Mouse (Mus musculus): Measurements from ENCODE around the gene P2rx4. TPM values are rescaled to one million over a fixed set of nuclear protein-coding genes. Genes with fewer than 3 reads are reported as not detected.

The P2rx4 gene
- polyA plus RNA-seq, 2 experiments = 12.2 to 19.9 TPM

- TF ChIP-seq EP300 (IDR thresholded peaks at IDR 0.05; ENCODE audit: low read depth) (0 out of 2 replicates have a peak, but pooled peaks have one; percentile 45), CTCF (IDR thresholded peaks at IDR 0.05; ENCODE audit: low read depth) (no peak)
- Histone ChIP-seq H3K4me3 (ENCODE audit: insufficient read depth in 1 of 2, low read depth in 2 of 2, low read length in 2 of 2) (peak overlapping the region; percentile 8 to 15; a peak in 2 of 4 replicates), H3K27ac (peak overlapping the region; percentile 24; the same call in 1 of the 2 replicates), H3K9ac (replicated peaks) (no peak overlapping the region; the same call in 1 of the 2 replicates), H3K4me1 (replicated peaks; ENCODE audit: control insufficient read depth in 2 of 2, insufficient read depth in 2 of 2, low read length in 1 of 2) (peaks cover 3 to 25% of the 10 kb centered on the region in 2 experiments; a peak in 3 of 4 replicates), H3K36me3 (replicated peaks; ENCODE audit: control insufficient read depth, insufficient read depth, low read depth) (no peaks in the 10 kb centered on the region), H3K9me3 (ENCODE audit: control insufficient read depth, low read length) (no peaks in the 10 kb centered on the region), H3K27me3 (ENCODE audit: control insufficient read depth, insufficient read depth, low read length) (no peaks in the 10 kb centered on the region), H3K4me2 (ENCODE audit: low read depth) (peak overlapping the region; percentile 54)
- peak; percentile 73 to 85 (median 81) for DNase-seq (ENCODE audit: low read depth in 3 of 3, low spot score in 3 of 3)
- WGBS (ENCODE audit: insufficient replicate concordance) = 52% methylated on average over 28 of the region's 28 CpGs
- ATAC-seq (ENCODE audit: insufficient read depth) = peak; percentile 82
Observed at GRCm38 (mm10) chr5:122774743-122775611, 67.6 kb downstream of the P2rx4 start.

GRCm38 (mm10) chr5:122775646-122776286, 68.4 kb downstream of the P2rx4 start:
- Histone ChIP-seq H3K36me3 (replicated peaks; ENCODE audit: control insufficient read depth, insufficient read depth, low read depth) (no peaks in the 10 kb centered on the region), H3K4me3 (ENCODE audit: insufficient read depth in 1 of 2, low read depth in 2 of 2, low read length in 2 of 2) (no peak overlapping the region), H3K4me1 (replicated peaks; ENCODE audit: control insufficient read depth in 2 of 2, insufficient read depth in 2 of 2, low read length in 1 of 2) (peaks cover 3 to 21% of the 10 kb centered on the region in 2 experiments; a peak in 3 of 4 replicates), H3K27ac (peak overlapping the region; percentile 24; the same call in 1 of the 2 replicates), H3K27me3 (ENCODE audit: control insufficient read depth, insufficient read depth, low read length) (no peaks in the 10 kb centered on the region), H3K9ac (replicated peaks) (no peak overlapping the region), H3K4me2 (ENCODE audit: low read depth) (peak overlapping the region; percentile 54), H3K9me3 (ENCODE audit: control insufficient read depth, low read length) (no peaks in the 10 kb centered on the region)
- TF ChIP-seq CTCF (IDR thresholded peaks at IDR 0.05; ENCODE audit: low read depth) (no peak), EP300 (IDR thresholded peaks at IDR 0.05; ENCODE audit: low read depth) (no peak)
- DNase-seq (ENCODE audit: low read depth in 3 of 3, low spot score in 3 of 3) (no peak), ATAC-seq (ENCODE audit: insufficient read depth) (no peak)
- 72% methylated on average over 14 of the region's 14 CpGs for WGBS (ENCODE audit: insufficient replicate concordance)

- Histone ChIP-seq H3K4me2 (ENCODE audit: low read depth) (no peak overlapping the region), H3K36me3 (replicated peaks; ENCODE audit: control insufficient read depth, insufficient read depth, low read depth) (no peaks in the 10 kb centered on the region), H3K27me3 (ENCODE audit: control insufficient read depth, insufficient read depth, low read length) (no peaks in the 10 kb centered on the region), H3K27ac (no peak overlapping the region), H3K4me3 (ENCODE audit: insufficient read depth in 1 of 2, low read depth in 2 of 2, low read length in 2 of 2) (no peak overlapping the region), H3K9ac (replicated peaks) (no peak overlapping the region), H3K9me3 (ENCODE audit: control insufficient read depth, low read length) (no peaks in the 10 kb centered on the region), H3K4me1 (replicated peaks; ENCODE audit: control insufficient read depth in 2 of 2, insufficient read depth in 2 of 2, low read length in 1 of 2) (peaks cover 3 to 18% of the 10 kb centered on the region in 2 experiments; a peak in 3 of 4 replicates)
- no peak for ATAC-seq (ENCODE audit: insufficient read depth)
- WGBS (ENCODE audit: insufficient replicate concordance) = 51% methylated on average over 2 of the region's 2 CpGs
- TF ChIP-seq CTCF (IDR thresholded peaks at IDR 0.05; ENCODE audit: low read depth) = no peak
- no peak for TF ChIP-seq EP300 (IDR thresholded peaks at IDR 0.05; ENCODE audit: low read depth)
- no peak for DNase-seq (ENCODE audit: low read depth in 3 of 3, low spot score in 3 of 3)
Observed at GRCm38 (mm10) chr5:122777322-122777721, 70.0 kb downstream of the P2rx4 start.

- 1% methylated on average over 54 of the region's 55 CpGs for WGBS (ENCODE audit: insufficient replicate concordance)
- Histone ChIP-seq H3K4me1 (replicated peaks; ENCODE audit: control insufficient read depth in 2 of 2, insufficient read depth in 2 of 2, low read length in 1 of 2) (peaks cover 3 to 18% of the 10 kb centered on the region in 2 experiments; a peak in 3 of 4 replicates), H3K27ac (no peak overlapping the region), H3K27me3 (ENCODE audit: control insufficient read depth, insufficient read depth, low read length) (no peaks in the 10 kb centered on the region), H3K36me3 (replicated peaks; ENCODE audit: control insufficient read depth, insufficient read depth, low read depth) (no peaks in the 10 kb centered on the region), H3K4me2 (ENCODE audit: low read depth) (peak overlapping the region; percentile 85), H3K9ac (replicated peaks) (peak overlapping the region; percentile 67), H3K9me3 (ENCODE audit: control insufficient read depth, low read length) (no peaks in the 10 kb centered on the region), H3K4me3 (ENCODE audit: insufficient read depth in 1 of 2, low read depth in 2 of 2, low read length in 2 of 2) (peak overlapping the region; percentile 64 to 68)
- no peak for DNase-seq (ENCODE audit: low read depth in 3 of 3, low spot score in 3 of 3)
- peak; percentile 45; the same call in 1 of the 2 replicates for ATAC-seq (ENCODE audit: insufficient read depth)
- TF ChIP-seq EP300 (IDR thresholded peaks at IDR 0.05; ENCODE audit: low read depth) (no peak), CTCF (IDR thresholded peaks at IDR 0.05; ENCODE audit: low read depth) (no peak)
Observed at GRCm38 (mm10) chr5:122778231-122779226, 71.2 kb downstream of the P2rx4 start.

Small RNA genes lying within 50 kb of the gene (microRNA-seq; reads per million reads assigned to microRNA genes)
- not detected for gene Mir8115

Other genes starting within 250 kb of the P2rx4 start
- gene Atp2a2, start 205.3 kb upstream of the P2rx4 start, polyA plus RNA-seq (2012; rRNA removed) = 18.9 and 25.9 TPM in 2 replicates
- gene Atp2a2, start 205.3 kb upstream of the P2rx4 start, polyA plus RNA-seq (2014; fragmentation: Nextera tagmentation; extraction: Ambion mirVana) = 12.8 and 13.1 TPM in 2 replicates
- 0.68 and 0.93 TPM in 2 replicates for gene Ift81, start 93.0 kb upstream of the P2rx4 start, polyA plus RNA-seq (2012; rRNA removed)
- 2.0 and 2.2 TPM in 2 replicates for gene Ift81, start 93.0 kb upstream of the P2rx4 start, polyA plus RNA-seq (2014; fragmentation: Nextera tagmentation; extraction: Ambion mirVana)
- 0.83 and 1.7 TPM in 2 replicates for gene P2rx7, start 63.6 kb upstream of the P2rx4 start, polyA plus RNA-seq (2012; rRNA removed)
- gene P2rx7, start 63.6 kb upstream of the P2rx4 start, polyA plus RNA-seq (2014; fragmentation: Nextera tagmentation; extraction: Ambion mirVana) = 0.83 and 0.99 TPM in 2 replicates
- 5.3 and 5.9 TPM in 2 replicates for gene Camkk2, start 71.9 kb downstream of the P2rx4 start, polyA plus RNA-seq (2012; rRNA removed)
- 6.3 and 8.3 TPM in 2 replicates for gene Camkk2, start 71.9 kb downstream of the P2rx4 start, polyA plus RNA-seq (2014; fragmentation: Nextera tagmentation; extraction: Ambion mirVana)
- gene Anapc5, start 113.8 kb downstream of the P2rx4 start, polyA plus RNA-seq (2012; rRNA removed) = 135 and 156 TPM in 2 replicates
- 219 and 229 TPM in 2 replicates for gene Anapc5, start 113.8 kb downstream of the P2rx4 start, polyA plus RNA-seq (2014; fragmentation: Nextera tagmentation; extraction: Ambion mirVana)
- 5.4 and 6.6 TPM in 2 replicates for gene Rnf34, start 142.5 kb downstream of the P2rx4 start, polyA plus RNA-seq (2012; rRNA removed)
- 12.2 and 13.2 TPM in 2 replicates for gene Rnf34, start 142.5 kb downstream of the P2rx4 start, polyA plus RNA-seq (2014; fragmentation: Nextera tagmentation; extraction: Ambion mirVana)

All from liver, embryonic 14.5 days (tissue).